In genomic region chr13:55757645-55758044, GRCm38 (mm10) we compare ENCODE assay signal across 12 mouse cellular contexts. TPM values are rescaled to one million over a fixed set of nuclear protein-coding genes. Genes with fewer than 3 reads are reported as not detected.
DNase-seq lines count a peak whose midpoint lies in the region; ATAC-seq and TF ChIP-seq lines count a peak whose summit lies in the region.
"Had no signal": no experiment of that assay in that cellular context is flagged by ENCODE, and none has a peak within 500 bp of the region (broad histone marks: within the 10 kb centered on the region; RNA-seq: fewer than 3 reads in every experiment).

No protein-coding gene starts in this region.

- no peaks in the 10 kb centered on the region for H3K9me3 ChIP-seq in intestine, postnatal 0 days (ENCODE audit: control insufficient read depth)
- H3K9me3 ChIP-seq in intestine, embryonic 15.5 days = no peaks in the 10 kb centered on the region
- no peaks in the 10 kb centered on the region for H3K9me3 ChIP-seq in midbrain, embryonic 14.5 days (ENCODE audit: control insufficient read depth, low read length)
- no peaks in the 10 kb centered on the region for H3K9me3 ChIP-seq in midbrain, embryonic 15.5 days
- H3K9me3 ChIP-seq: hindbrain, embryonic 12.5 days had no signal

- DNase-seq in midbrain, embryonic 14.5 days = peak; percentile 26
- DNase-seq in R1 (ENCODE audit: low read depth, low spot score) = peak; percentile 78
- DNase-seq in retina, postnatal 1 day = peak; percentile 49
- DNase-seq in urinary bladder, adult 2 months (ENCODE audit: low spot score) = no peak
- no peak for DNase-seq in frontal cortex, postnatal 36 days (ENCODE audit: low spot score in 2 of 2)
- DNase-seq: layer of hippocampus, postnatal 36 days had no signal

- no peak for ATAC-seq in intestine, postnatal 0 days
- ATAC-seq in intestine, embryonic 15.5 days = no peak; the same call in 1 of the 2 replicates
- ATAC-seq in midbrain, embryonic 14.5 days (ENCODE audit: low FRiP score, low TSS enrichment) = no peak
- ATAC-seq in midbrain, embryonic 15.5 days (replicated peaks) = no peak

- H3K27me3 ChIP-seq in intestine, postnatal 0 days (replicated peaks; ENCODE audit: control insufficient read depth, insufficient read depth, low read length) = no peaks in the 10 kb centered on the region
- no peaks in the 10 kb centered on the region for H3K27me3 ChIP-seq in intestine, embryonic 15.5 days (replicated peaks)
- H3K27me3 ChIP-seq in midbrain, embryonic 14.5 days (ENCODE audit: control insufficient read depth, insufficient read depth, low read length) = no peaks in the 10 kb centered on the region
- H3K27me3 ChIP-seq in midbrain, embryonic 15.5 days (replicated peaks) = no peaks in the 10 kb centered on the region
- H3K27me3 ChIP-seq: hindbrain, embryonic 12.5 days had no signal

- H3K27ac ChIP-seq in intestine, postnatal 0 days (ENCODE audit: low read depth, low read length) = no peak overlapping the region
- no peak overlapping the region for H3K27ac ChIP-seq in intestine, embryonic 15.5 days
- no peak overlapping the region for H3K27ac ChIP-seq in midbrain, embryonic 14.5 days (replicated peaks; ENCODE audit: low read depth, low read length)
- H3K27ac ChIP-seq in midbrain, embryonic 15.5 days = no peak overlapping the region
- H3K27ac ChIP-seq: hindbrain, embryonic 12.5 days had no signal

- no peak overlapping the region for H3K4me3 ChIP-seq in intestine, postnatal 0 days (ENCODE audit: low read depth, low read length)
- no peak overlapping the region for H3K4me3 ChIP-seq in intestine, embryonic 15.5 days (replicated peaks)
- no peak overlapping the region for H3K4me3 ChIP-seq in midbrain, embryonic 14.5 days (replicated peaks; ENCODE audit: low read depth, low read length)
- no peak overlapping the region for H3K4me3 ChIP-seq in midbrain, embryonic 15.5 days
- H3K4me3 ChIP-seq: erythroblast, embryonic 14.5 days; hindbrain, embryonic 12.5 days had no signal

- TF ChIP-seq CTCF in intestine, postnatal 0 days (IDR thresholded peaks at IDR 0.05; ENCODE audit: low read depth) = peak; percentile 63

- H3K4me1 ChIP-seq in intestine, postnatal 0 days (replicated peaks; ENCODE audit: control insufficient read depth, insufficient read depth, low read length) = no peaks in the 10 kb centered on the region
- H3K4me1 ChIP-seq in intestine, embryonic 15.5 days (replicated peaks) = peaks cover 4% of the 10 kb centered on the region; the same call in 1 of the 2 replicates
- no peaks in the 10 kb centered on the region for H3K4me1 ChIP-seq in midbrain, embryonic 14.5 days (ENCODE audit: control insufficient read depth, insufficient read depth, low read length)
- H3K4me1 ChIP-seq in midbrain, embryonic 15.5 days = no peaks in the 10 kb centered on the region

- WGBS in intestine, postnatal 0 days = 80% methylated on average over 6 of the region's 6 CpGs
- WGBS in intestine, embryonic 15.5 days = 91% methylated on average over 6 of the region's 6 CpGs
- WGBS in midbrain, embryonic 14.5 days = 86% methylated on average over 6 of the region's 6 CpGs
- WGBS in midbrain, embryonic 15.5 days = 83% methylated on average over 6 of the region's 6 CpGs

- no peaks in the 10 kb centered on the region for H3K36me3 ChIP-seq in intestine, postnatal 0 days (ENCODE audit: control insufficient read depth, insufficient read depth)
- H3K36me3 ChIP-seq in intestine, embryonic 15.5 days = no peaks in the 10 kb centered on the region
- H3K36me3 ChIP-seq in midbrain, embryonic 14.5 days (ENCODE audit: control insufficient read depth, insufficient read depth, low read length) = no peaks in the 10 kb centered on the region
- no peaks in the 10 kb centered on the region for H3K36me3 ChIP-seq in midbrain, embryonic 15.5 days (replicated peaks)
- H3K36me3 ChIP-seq: hindbrain, embryonic 12.5 days had no signal

- no peak overlapping the region for H3K4me2 ChIP-seq in intestine, postnatal 0 days (replicated peaks; ENCODE audit: low read depth)
- H3K4me2 ChIP-seq in intestine, embryonic 15.5 days (replicated peaks) = no peak overlapping the region
- no peak overlapping the region for H3K4me2 ChIP-seq in midbrain, embryonic 14.5 days (ENCODE audit: low read length)
- no peak overlapping the region for H3K4me2 ChIP-seq in midbrain, embryonic 15.5 days
- H3K4me2 ChIP-seq: hindbrain, embryonic 12.5 days had no signal

- H3K9ac ChIP-seq in intestine, postnatal 0 days (ENCODE audit: low read depth, low read length) = no peak overlapping the region
- no peak overlapping the region for H3K9ac ChIP-seq in intestine, embryonic 15.5 days
- no peak overlapping the region for H3K9ac ChIP-seq in midbrain, embryonic 14.5 days (replicated peaks; ENCODE audit: low read length)
- H3K9ac ChIP-seq in midbrain, embryonic 15.5 days = no peak overlapping the region
- H3K9ac ChIP-seq: hindbrain, embryonic 12.5 days had no signal

RNA-seq across cellular contexts. Expression of gene Catsper3, which starts 26.7 kb away (rescaled TPM):
- polyA plus RNA-seq in intestine, postnatal 0 days (2015; fragmentation: Nextera tagmentation; extraction: Ambion mirVana) = 0.14 and 0.22 TPM in 2 replicates
- polyA plus RNA-seq in intestine, embryonic 15.5 days (2015; fragmentation: Nextera tagmentation; extraction: Ambion mirVana) = not detected in 2 replicates
- not detected in 2 replicates for polyA plus RNA-seq in midbrain, embryonic 14.5 days (2014; fragmentation: Nextera tagmentation; extraction: Ambion mirVana)
- 0.13 and 0.17 TPM in 2 replicates for polyA plus RNA-seq in midbrain, embryonic 15.5 days (2015; fragmentation: Nextera tagmentation; extraction: Ambion mirVana)
- polyA plus RNA-seq in urinary bladder, adult 2 months (2012; rRNA removed) = 0.22 and 0.32 TPM in 2 replicates
- polyA plus RNA-seq: erythroblast, embryonic 14.5 days; hindbrain, embryonic 12.5 days; liver, embryonic 16.5 days had no signal

RNA-seq across cellular contexts. Expression of gene Pcbd2, which starts 30.5 kb away (rescaled TPM):
- polyA plus RNA-seq in intestine, postnatal 0 days (2015; fragmentation: Nextera tagmentation; extraction: Ambion mirVana) = 70.5 and 72.0 TPM in 2 replicates
- 68.6 and 71.8 TPM in 2 replicates for polyA plus RNA-seq in intestine, embryonic 15.5 days (2015; fragmentation: Nextera tagmentation; extraction: Ambion mirVana)
- polyA plus RNA-seq in midbrain, embryonic 14.5 days (2014; fragmentation: Nextera tagmentation; extraction: Ambion mirVana) = 15.4 and 21.2 TPM in 2 replicates
- 17.3 and 17.4 TPM in 2 replicates for polyA plus RNA-seq in midbrain, embryonic 15.5 days (2015; fragmentation: Nextera tagmentation; extraction: Ambion mirVana)
- polyA plus RNA-seq in urinary bladder, adult 2 months (2012; rRNA removed) = 66.6 and 70.3 TPM in 2 replicates

RNA-seq across cellular contexts. Expression of gene Txndc15, which starts 43.2 kb away (rescaled TPM):
- 68.4 and 69.5 TPM in 2 replicates for polyA plus RNA-seq in intestine, postnatal 0 days (2015; fragmentation: Nextera tagmentation; extraction: Ambion mirVana)
- polyA plus RNA-seq in intestine, embryonic 15.5 days (2015; fragmentation: Nextera tagmentation; extraction: Ambion mirVana) = 65.8 and 68.9 TPM in 2 replicates
- polyA plus RNA-seq in midbrain, embryonic 14.5 days (2014; fragmentation: Nextera tagmentation; extraction: Ambion mirVana) = 134 and 143 TPM in 2 replicates
- polyA plus RNA-seq in midbrain, embryonic 15.5 days (2015; fragmentation: Nextera tagmentation; extraction: Ambion mirVana) = 138 and 141 TPM in 2 replicates
- polyA plus RNA-seq in urinary bladder, adult 2 months (2012; rRNA removed) = 47.4 and 47.8 TPM in 2 replicates

Comparison
In these comparisons a context has a peak if more than half of its experiments do, and no peak if none do; other contexts are left out.
1. DNase-seq: peak in midbrain, embryonic 14.5 days (single experiment), R1 (single experiment) and retina, postnatal 1 day (single experiment); none in urinary bladder, adult 2 months (single experiment) and frontal cortex, postnatal 36 days (0 of 2).